Mouse (Mus musculus) embryonic facial prominence, embryonic 11.5 days (tissue): ENCODE results near the gene Msi2. TPM values are rescaled to one million over a fixed set of nuclear protein-coding genes. Genes with fewer than 3 reads are reported as not detected.

Experiments used
- ATAC-seq: fragments of 200-750 bp; cut with Nextera tagmentation; replicated peaks from 2 replicates; pipeline ENCODE4 v1.8.0; 2017; ENCODE audit warnings: low read depth; ENCODE audit not compliant: insufficient number of reproducible peaks, low FRiP score, low TSS enrichment
- DNase-seq: peaks from one replicate; pipeline ENCODE4 v3.0.0-alpha.2; 2015; ENCODE audit warnings: low spot score
- H3K27ac ChIP-seq: fragments of 300-500 bp; sonication (generic); replicated peaks from 2 replicates; pipeline ENCODE4 v1.5.1; 2014; ENCODE audit warnings: mild to moderate bottlenecking, low read depth, low read length, control low read depth
- H3K27me3 ChIP-seq: fragments of 300-500 bp; sonication (generic); 2 replicates; pipeline ENCODE4 v1.6.1; 2014; ENCODE audit warnings: mild to moderate bottlenecking, low read length, moderate library complexity, mixed read lengths; ENCODE audit not compliant: control insufficient read depth, insufficient read depth
- H3K36me3 ChIP-seq: fragments of 300-500 bp; sonication (generic); replicated peaks from 2 replicates; pipeline ENCODE4 v1.6.1; 2014; ENCODE audit warnings: low read depth, mild to moderate bottlenecking, low read length, moderate library complexity, mixed read lengths; ENCODE audit not compliant: control insufficient read depth, insufficient read depth
- H3K4me1 ChIP-seq: fragments of 300-500 bp; sonication (generic); 2 replicates; pipeline ENCODE4 v1.6.1; 2014; ENCODE audit warnings: low read length, mixed read lengths; ENCODE audit not compliant: control insufficient read depth, insufficient read depth
- H3K4me2 ChIP-seq: fragments of 300-500 bp; sonication (generic); 2 replicates; pipeline ENCODE4 v1.6.1; 2014; ENCODE audit warnings: low read depth, mild to moderate bottlenecking, control low read depth, low read length, moderate library complexity
- H3K4me3 ChIP-seq: fragments of 300-500 bp; sonication (generic); 2 replicates; pipeline ENCODE4 v1.5.1; 2014; ENCODE audit warnings: low read depth, low read length, control low read depth
- H3K9ac ChIP-seq: fragments of 300-500 bp; sonication (generic); replicated peaks from 2 replicates; pipeline ENCODE4 v1.6.1; 2014; ENCODE audit warnings: mild to moderate bottlenecking, control low read depth, low read length
- H3K9me3 ChIP-seq: fragments of 300-500 bp; sonication (generic); replicated peaks from 2 replicates; pipeline ENCODE4 v1.6.1; 2016; ENCODE audit warnings: mild to moderate bottlenecking, low read length, inconsistent platforms, mixed read lengths; ENCODE audit not compliant: control insufficient read depth
- WGBS: fragments of 180-500 bp; shearing (Covaris S2); extraction: QIAGEN DNeasy Blood & Tissue Kit; methylation state at CpG from one replicate; pipeline ENCODE4 v1.1.7; 2014; 5-methylcytosine and 5-hydroxymethylcytosine counted together
- polyA plus RNA-seq: library from polyadenylated mRNA; unstranded; fragments of >200 nt; fragmentation: Nextera tagmentation; extraction: Ambion mirVana; gene quantifications from 2 replicates; pipeline ENCODE4 v1.2.1, GENCODE M21; 2014

Msi2 gene
- polyA plus RNA-seq, 1 experiment from 2014 or later: 13.4 TPM

DNA sequence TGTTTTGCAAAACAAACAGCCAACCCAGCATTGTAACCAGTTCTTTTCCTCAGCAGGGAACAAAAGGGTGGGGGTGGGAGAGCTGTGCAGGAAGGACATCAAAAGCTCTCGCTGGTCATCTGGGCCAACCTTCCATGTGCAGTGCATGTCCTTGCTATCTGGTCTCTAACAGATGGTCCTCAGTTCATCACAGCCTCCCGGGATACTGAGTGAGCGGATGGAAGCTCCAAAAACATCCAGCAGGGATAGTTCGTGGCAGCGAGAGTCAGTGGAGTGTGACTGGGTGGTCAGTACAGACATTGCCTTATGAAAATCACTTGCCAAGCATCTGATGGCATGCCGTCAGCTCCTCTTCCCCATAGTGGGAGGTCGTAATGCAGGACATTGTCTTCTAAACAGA lies 153.5 kb downstream of the Msi2 start:
- 79% methylated on average over 7 of the region's 7 CpGs for WGBS
- H3K27ac ChIP-seq: no peak overlapping the region
- no peak overlapping the region for H3K9ac ChIP-seq

GRCm38 (mm10) chr11:88564363-88564762 lies 153.9 kb downstream of the Msi2 start:
- peaks cover 7% of the 10 kb centered on the region for H3K4me1 ChIP-seq
- H3K36me3 ChIP-seq: no peaks in the 10 kb centered on the region; the same call in 1 of the 2 replicates
- DNase-seq (no peak), ATAC-seq (no peak)
- no peak overlapping the region for H3K4me2 ChIP-seq
- no peak overlapping the region for H3K4me3 ChIP-seq
- H3K9ac ChIP-seq: no peak overlapping the region
- no peaks in the 10 kb centered on the region for H3K9me3 ChIP-seq
- 62% methylated on average over 5 of the region's 5 CpGs for WGBS
- H3K27me3 ChIP-seq: no peaks in the 10 kb centered on the region
- no peak overlapping the region for H3K27ac ChIP-seq

More for the DNA sequence above, 153.5 kb downstream of the Msi2 start:
- DNase-seq (no peak), ATAC-seq (no peak)
- no peak overlapping the region for H3K4me2 ChIP-seq
- no peak overlapping the region for H3K4me3 ChIP-seq
- peaks cover 6% of the 10 kb centered on the region for H3K4me1 ChIP-seq
- H3K9me3 ChIP-seq: no peaks in the 10 kb centered on the region
- H3K36me3 ChIP-seq: no peaks in the 10 kb centered on the region; the same call in 1 of the 2 replicates
- H3K27me3 ChIP-seq: no peaks in the 10 kb centered on the region

DNA sequence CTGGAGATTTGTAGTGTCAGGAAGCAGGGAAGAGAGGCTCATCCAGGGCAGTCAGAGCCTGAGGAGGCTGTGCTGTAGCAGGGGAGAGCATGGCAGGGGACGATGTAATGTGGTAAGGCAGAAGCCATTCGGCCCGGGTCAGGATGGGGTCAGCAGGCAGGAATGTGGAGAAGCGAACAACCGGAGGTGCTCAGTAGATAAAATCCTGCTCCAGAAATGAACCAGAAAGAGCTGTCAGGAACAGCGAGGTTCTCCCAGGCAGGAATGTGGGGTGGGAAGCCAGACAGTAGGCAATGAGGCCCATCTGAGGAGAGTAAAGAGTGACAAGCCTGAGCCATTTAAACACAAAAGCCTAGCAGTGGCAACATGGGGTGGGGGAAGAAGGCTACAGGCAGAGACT lies 157.1 kb downstream of the Msi2 start:
- ATAC-seq (no peak), DNase-seq (no peak)
- 5% methylated on average over 6 of the region's 6 CpGs for WGBS
- 0 out of 2 replicates have a peak overlapping the region, but pooled peaks have one; percentile 2 for H3K27ac ChIP-seq
- H3K36me3 ChIP-seq: no peaks in the 10 kb centered on the region; the same call in 1 of the 2 replicates
- no peak overlapping the region for H3K4me2 ChIP-seq
- H3K4me3 ChIP-seq: no peak overlapping the region
- H3K27me3 ChIP-seq: no peaks in the 10 kb centered on the region
- H3K4me1 ChIP-seq: peaks cover 15% of the 10 kb centered on the region
- H3K9me3 ChIP-seq: no peaks in the 10 kb centered on the region
- 0 out of 2 replicates have a peak overlapping the region, but pooled peaks have one; percentile 22 for H3K9ac ChIP-seq

- 69% methylated on average over 9 of the region's 9 CpGs for WGBS
Measured at GRCm38 (mm10) chr11:88560634-88561033, 157.7 kb downstream of the Msi2 start.

DNA sequence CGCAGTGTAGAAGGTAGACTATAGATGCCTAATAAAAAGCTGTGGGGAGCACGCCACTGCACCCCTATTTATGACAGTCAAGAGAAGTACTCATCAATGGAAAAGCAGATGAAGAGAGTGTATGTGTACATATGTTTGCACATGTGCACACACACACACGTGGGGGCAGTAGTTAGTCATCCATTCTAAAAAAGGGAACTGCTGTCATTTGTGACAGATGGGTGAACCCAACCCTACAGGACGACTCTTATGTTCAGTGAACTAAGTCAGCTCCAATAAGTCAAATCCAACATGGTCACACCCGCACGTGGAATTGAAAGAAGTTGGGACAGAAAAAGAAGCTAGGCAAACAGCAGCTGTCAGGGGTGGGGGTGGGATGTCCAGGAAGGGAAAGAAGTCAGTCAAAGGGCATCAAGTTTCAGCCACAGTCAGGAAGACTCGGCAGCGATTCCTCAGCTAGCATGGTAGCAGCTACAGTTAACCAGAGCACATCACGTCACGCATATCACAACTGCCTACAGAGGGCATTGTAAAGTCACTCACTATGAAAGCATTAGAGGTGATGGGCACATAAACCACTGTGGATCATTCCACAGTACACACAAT lies 158.8 kb downstream of the Msi2 start:
- no peaks in the 10 kb centered on the region for H3K9me3 ChIP-seq
- no peak overlapping the region for H3K27ac ChIP-seq
- H3K9ac ChIP-seq: no peak overlapping the region
- ATAC-seq (no peak), DNase-seq (no peak)
- no peaks in the 10 kb centered on the region; the same call in 1 of the 2 replicates for H3K36me3 ChIP-seq
- peaks cover 28% of the 10 kb centered on the region for H3K4me1 ChIP-seq
- 46% methylated on average over 10 of the region's 10 CpGs for WGBS
- H3K4me3 ChIP-seq: no peak overlapping the region
- no peak overlapping the region for H3K4me2 ChIP-seq
- no peaks in the 10 kb centered on the region for H3K27me3 ChIP-seq

More at GRCm38 (mm10) chr11:88560634-88561033, 157.7 kb downstream of the Msi2 start:
- Histone ChIP-seq H3K27ac (no peak overlapping the region), H3K9ac (no peak overlapping the region), H3K4me2 (no peak overlapping the region), H3K4me3 (no peak overlapping the region), H3K9me3 (no peaks in the 10 kb centered on the region), H3K4me1 (peaks cover 20% of the 10 kb centered on the region), H3K27me3 (no peaks in the 10 kb centered on the region), H3K36me3 (no peaks in the 10 kb centered on the region; the same call in 1 of the 2 replicates)
- DNase-seq (no peak), ATAC-seq (no peak)

- Histone ChIP-seq H3K9me3 (no peaks in the 10 kb centered on the region), H3K4me3 (no peak overlapping the region), H3K9ac (no peak overlapping the region), H3K27ac (no peak overlapping the region), H3K4me2 (no peak overlapping the region), H3K27me3 (no peaks in the 10 kb centered on the region), H3K4me1 (peaks cover 28% of the 10 kb centered on the region), H3K36me3 (no peaks in the 10 kb centered on the region)
- DNase-seq (no peak), ATAC-seq (no peak)
- WGBS: 69% methylated on average over 4 of the region's 4 CpGs
Measured at GRCm38 (mm10) chr11:88558731-88559130, 159.6 kb downstream of the Msi2 start.

- H3K27me3 ChIP-seq: no peaks in the 10 kb centered on the region
- peaks cover 34% of the 10 kb centered on the region for H3K4me1 ChIP-seq
- no peaks in the 10 kb centered on the region for H3K9me3 ChIP-seq
- no peak overlapping the region for H3K27ac ChIP-seq
- H3K36me3 ChIP-seq: no peaks in the 10 kb centered on the region
- no peak overlapping the region for H3K4me2 ChIP-seq
- H3K4me3 ChIP-seq: no peak overlapping the region
- ATAC-seq (no peak), DNase-seq (no peak)
- WGBS: 73% methylated on average over 6 of the region's 6 CpGs
- H3K9ac ChIP-seq: no peak overlapping the region
Measured at GRCm38 (mm10) chr11:88557828-88558580, 160.3 kb downstream of the Msi2 start.
